Mouse (Mus musculus): ENCODE data around the gene Gpc4. TPM values are rescaled to one million over a fixed set of nuclear protein-coding genes. Genes with fewer than 3 reads are reported as not detected.

Gene Gpc4
- polyA plus RNA-seq, 1 experiment from 2014 or later, result 9.3 TPM

DNA sequence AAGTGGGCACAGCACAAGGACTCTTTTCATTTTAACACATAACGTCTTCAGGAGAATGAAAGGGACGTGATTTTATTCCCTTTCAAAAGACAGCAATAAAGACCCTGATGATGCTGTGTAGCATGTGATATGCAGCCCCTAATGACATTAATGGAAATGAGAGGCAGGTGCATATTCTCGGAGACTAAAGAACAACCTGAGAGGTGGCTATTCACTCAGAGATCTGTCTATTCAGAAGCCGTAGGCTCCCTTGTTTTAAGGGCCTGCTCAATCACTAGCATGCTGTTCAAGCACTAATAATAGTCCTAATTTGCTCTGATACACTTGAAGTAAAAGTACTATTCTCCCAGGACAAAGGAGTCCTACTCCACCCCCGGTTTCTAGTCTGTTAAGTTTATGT is 27.0 kb downstream of the Gpc4 start:
- Histone ChIP-seq H3K27ac (replicated peaks; ENCODE audit: low read depth, low read length) (no peak overlapping the region), H3K27me3 (ENCODE audit: control insufficient read depth, insufficient read depth, low read length) (no peaks in the 10 kb centered on the region), H3K9ac (replicated peaks; ENCODE audit: low read length) (no peak overlapping the region), H3K4me3 (replicated peaks; ENCODE audit: low read depth, low read length) (no peak overlapping the region), H3K4me2 (ENCODE audit: low read length) (no peak overlapping the region), H3K36me3 (ENCODE audit: control insufficient read depth, insufficient read depth, low read length) (no peaks in the 10 kb centered on the region), H3K4me1 (ENCODE audit: control insufficient read depth, insufficient read depth, low read length) (no peaks in the 10 kb centered on the region), H3K9me3 (ENCODE audit: control insufficient read depth, low read length) (no peaks in the 10 kb centered on the region)
- ATAC-seq (ENCODE audit: low FRiP score, low TSS enrichment), result no peak
- no peak for DNase-seq
- 50% methylated on average over 5 of the region's 5 CpGs for WGBS

DNA sequence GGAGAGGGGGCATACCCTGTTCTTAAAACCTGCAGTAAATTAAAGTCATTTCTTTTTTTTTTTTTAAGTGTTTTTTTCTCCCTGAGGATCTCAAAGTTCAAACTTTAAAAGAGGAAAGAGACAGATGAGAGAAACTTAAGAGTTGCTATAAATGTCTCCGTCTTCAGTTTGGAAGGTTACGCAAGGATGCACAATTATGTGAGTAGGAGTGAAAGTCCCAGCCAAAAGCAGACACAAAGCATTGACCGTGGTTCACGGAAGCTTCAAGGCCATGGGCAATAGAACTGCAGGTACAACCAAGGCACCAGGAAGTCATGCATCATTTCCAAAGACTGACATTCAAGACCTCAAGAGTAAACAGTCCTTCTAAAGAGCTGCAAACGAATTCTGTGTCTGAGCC is 28.5 kb downstream of the Gpc4 start:
- Histone ChIP-seq H3K27me3 (ENCODE audit: control insufficient read depth, insufficient read depth, low read length) (no peaks in the 10 kb centered on the region), H3K4me3 (replicated peaks; ENCODE audit: low read depth, low read length) (no peak overlapping the region), H3K9me3 (ENCODE audit: control insufficient read depth, low read length) (no peaks in the 10 kb centered on the region), H3K36me3 (ENCODE audit: control insufficient read depth, insufficient read depth, low read length) (no peaks in the 10 kb centered on the region), H3K4me1 (ENCODE audit: control insufficient read depth, insufficient read depth, low read length) (no peaks in the 10 kb centered on the region), H3K4me2 (ENCODE audit: low read length) (no peak overlapping the region), H3K27ac (replicated peaks; ENCODE audit: low read depth, low read length) (no peak overlapping the region), H3K9ac (replicated peaks; ENCODE audit: low read length) (no peak overlapping the region)
- ATAC-seq (ENCODE audit: low FRiP score, low TSS enrichment) (no peak), DNase-seq (no peak)
- WGBS, result 82% methylated on average over 5 of the region's 5 CpGs

DNA sequence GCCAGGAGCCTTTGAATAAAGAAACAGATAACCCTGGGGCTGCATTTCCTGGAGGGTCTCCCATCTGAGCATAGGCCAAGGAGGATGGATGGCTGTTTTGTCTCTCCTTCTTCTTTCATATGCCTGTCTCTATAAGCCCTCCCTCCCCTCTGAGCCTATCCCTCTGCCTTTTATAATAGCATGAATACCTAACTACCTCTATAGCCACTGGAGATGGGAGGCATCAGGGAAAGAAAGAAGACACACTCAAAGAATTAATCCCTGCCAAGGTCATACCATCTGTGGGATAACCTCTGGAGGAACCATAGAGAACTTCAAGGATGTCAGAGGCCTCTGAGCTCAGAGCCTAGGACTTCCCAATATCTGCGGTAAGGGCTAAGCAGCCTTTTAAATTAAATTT is 35.4 kb downstream of the Gpc4 start:
- DNase-seq (no peak), ATAC-seq (ENCODE audit: low FRiP score, low TSS enrichment) (no peak)
- H3K9ac ChIP-seq (replicated peaks; ENCODE audit: low read length), result no peak overlapping the region
- no peak overlapping the region for H3K4me2 ChIP-seq (ENCODE audit: low read length)
- no peaks in the 10 kb centered on the region for H3K36me3 ChIP-seq (ENCODE audit: control insufficient read depth, insufficient read depth, low read length)
- H3K4me3 ChIP-seq (replicated peaks; ENCODE audit: low read depth, low read length), result no peak overlapping the region
- H3K4me1 ChIP-seq (ENCODE audit: control insufficient read depth, insufficient read depth, low read length), result no peaks in the 10 kb centered on the region
- H3K27me3 ChIP-seq (ENCODE audit: control insufficient read depth, insufficient read depth, low read length), result no peaks in the 10 kb centered on the region
- H3K27ac ChIP-seq (replicated peaks; ENCODE audit: low read depth, low read length), result no peak overlapping the region
- WGBS, result 88% methylated on average over 1 of the region's 1 CpGs
- no peaks in the 10 kb centered on the region for H3K9me3 ChIP-seq (ENCODE audit: control insufficient read depth, low read length)

DNA sequence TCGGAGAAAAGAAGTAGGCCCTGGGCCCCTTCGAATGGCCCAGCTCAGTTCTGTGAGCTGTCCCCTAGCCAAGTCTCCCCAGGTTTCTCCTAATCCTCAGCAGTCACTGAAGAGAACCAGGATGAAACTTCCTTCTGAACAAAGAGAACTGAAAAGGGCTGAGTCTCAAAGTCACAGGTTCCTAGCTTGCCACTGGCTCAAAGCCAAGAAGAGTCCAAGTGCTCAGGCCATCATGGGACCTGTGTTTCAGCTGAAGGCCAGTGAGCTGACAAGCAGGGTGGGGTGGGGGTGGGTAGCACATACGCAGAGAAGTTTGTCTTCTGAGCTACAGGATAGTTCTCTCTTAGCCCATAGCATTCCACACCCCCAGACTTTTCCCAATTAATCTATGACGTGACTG is 36.3 kb downstream of the Gpc4 start:
- no peaks in the 10 kb centered on the region for H3K9me3 ChIP-seq (ENCODE audit: control insufficient read depth, low read length)
- no peak overlapping the region for H3K4me3 ChIP-seq (replicated peaks; ENCODE audit: low read depth, low read length)
- H3K4me2 ChIP-seq (ENCODE audit: low read length), result no peak overlapping the region
- ATAC-seq (ENCODE audit: low FRiP score, low TSS enrichment), result no peak
- H3K36me3 ChIP-seq (ENCODE audit: control insufficient read depth, insufficient read depth, low read length), result no peaks in the 10 kb centered on the region
- WGBS, result 76% methylated on average over 4 of the region's 4 CpGs
- no peak overlapping the region for H3K9ac ChIP-seq (replicated peaks; ENCODE audit: low read length)
- H3K27me3 ChIP-seq (ENCODE audit: control insufficient read depth, insufficient read depth, low read length), result no peaks in the 10 kb centered on the region
- no peak overlapping the region for H3K27ac ChIP-seq (replicated peaks; ENCODE audit: low read depth, low read length)
- no peaks in the 10 kb centered on the region for H3K4me1 ChIP-seq (ENCODE audit: control insufficient read depth, insufficient read depth, low read length)
- DNase-seq, result no peak

DNA sequence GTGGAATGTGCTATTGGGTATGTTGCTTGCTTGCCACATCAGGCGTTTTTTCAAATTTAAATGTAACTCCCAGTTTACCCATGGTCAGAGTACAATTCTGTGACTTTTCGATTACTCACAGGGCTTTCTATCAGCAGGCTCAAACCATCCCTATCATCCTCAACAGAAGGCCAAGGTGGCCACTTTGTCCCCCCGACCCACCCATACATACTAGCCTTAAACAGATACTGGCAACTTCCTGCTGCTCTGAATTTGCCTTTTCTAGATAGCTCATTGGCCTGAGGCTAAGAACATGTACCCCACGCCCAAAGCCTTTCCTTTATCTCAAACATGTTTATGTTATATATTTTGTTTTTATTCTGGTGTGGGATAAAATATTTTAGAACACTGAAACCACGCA is 51.4 kb downstream of the Gpc4 start:
- H3K27ac ChIP-seq (replicated peaks; ENCODE audit: low read depth, low read length), result no peak overlapping the region
- no peak for ATAC-seq (ENCODE audit: low FRiP score, low TSS enrichment)

DNA sequence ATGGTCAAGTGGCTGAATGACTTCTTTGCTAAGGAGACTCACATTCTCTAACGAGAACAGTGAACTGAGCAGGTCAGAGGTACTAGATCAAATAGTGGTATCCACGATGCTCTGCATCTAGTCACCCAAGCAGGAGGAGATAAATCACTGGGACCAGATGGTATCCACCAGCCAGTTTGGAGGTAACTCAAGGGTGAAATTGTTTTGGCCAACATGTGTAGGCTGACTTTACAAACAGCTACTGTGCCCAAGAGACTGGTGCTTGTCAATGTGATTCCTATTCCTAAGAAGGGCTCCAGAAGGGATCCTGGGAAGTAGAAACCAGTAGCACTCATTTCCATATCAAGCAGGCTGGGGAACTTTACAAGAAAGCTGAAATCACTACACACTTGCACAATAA is 55.4 kb downstream of the Gpc4 start:
- Histone ChIP-seq H3K4me2 (ENCODE audit: low read length) (no peak overlapping the region), H3K27ac (replicated peaks; ENCODE audit: low read depth, low read length) (no peak overlapping the region), H3K36me3 (ENCODE audit: control insufficient read depth, insufficient read depth, low read length) (no peaks in the 10 kb centered on the region), H3K9ac (replicated peaks; ENCODE audit: low read length) (no peak overlapping the region), H3K4me3 (replicated peaks; ENCODE audit: low read depth, low read length) (no peak overlapping the region), H3K4me1 (ENCODE audit: control insufficient read depth, insufficient read depth, low read length) (no peaks in the 10 kb centered on the region), H3K27me3 (ENCODE audit: control insufficient read depth, insufficient read depth, low read length) (no peaks in the 10 kb centered on the region), H3K9me3 (ENCODE audit: control insufficient read depth, low read length) (no peaks in the 10 kb centered on the region)
- ATAC-seq (ENCODE audit: low FRiP score, low TSS enrichment), result no peak
- DNase-seq, result no peak
- 45% methylated on average over 2 of the region's 2 CpGs for WGBS

More for the DNA sequence above, 51.4 kb downstream of the Gpc4 start:
- no peak overlapping the region for H3K4me3 ChIP-seq (replicated peaks; ENCODE audit: low read depth, low read length)
- WGBS, result 92% methylated on average over 5 of the region's 5 CpGs
- H3K4me2 ChIP-seq (ENCODE audit: low read length), result no peak overlapping the region
- no peaks in the 10 kb centered on the region for H3K27me3 ChIP-seq (ENCODE audit: control insufficient read depth, insufficient read depth, low read length)
- H3K9me3 ChIP-seq (ENCODE audit: control insufficient read depth, low read length), result no peaks in the 10 kb centered on the region
- H3K9ac ChIP-seq (replicated peaks; ENCODE audit: low read length), result no peak overlapping the region
- H3K36me3 ChIP-seq (ENCODE audit: control insufficient read depth, insufficient read depth, low read length), result no peaks in the 10 kb centered on the region
- no peak for DNase-seq
- H3K4me1 ChIP-seq (ENCODE audit: control insufficient read depth, insufficient read depth, low read length), result no peaks in the 10 kb centered on the region

DNA sequence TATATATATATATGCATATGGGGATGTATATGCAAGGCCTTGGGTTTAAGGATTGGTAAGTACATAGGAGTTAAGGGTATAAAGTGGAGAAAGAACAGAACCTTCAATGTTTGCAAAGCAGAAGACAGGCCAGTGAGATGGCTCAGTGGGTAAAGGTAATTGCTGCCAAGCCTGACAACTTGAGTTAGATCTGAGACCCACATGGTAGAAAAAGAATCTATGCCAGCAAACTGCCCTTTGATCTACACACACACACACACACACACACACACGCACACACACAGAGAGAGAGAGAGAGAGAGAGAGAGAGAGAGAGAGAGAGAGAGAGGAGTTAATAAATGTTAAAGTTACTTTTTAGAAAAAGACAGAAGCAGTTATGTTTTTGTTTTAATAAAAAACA is 56.1 kb downstream of the Gpc4 start:
- no peak for DNase-seq
- Histone ChIP-seq H3K27ac (replicated peaks; ENCODE audit: low read depth, low read length) (no peak overlapping the region), H3K9me3 (ENCODE audit: control insufficient read depth, low read length) (no peaks in the 10 kb centered on the region), H3K9ac (replicated peaks; ENCODE audit: low read length) (no peak overlapping the region), H3K36me3 (ENCODE audit: control insufficient read depth, insufficient read depth, low read length) (no peaks in the 10 kb centered on the region), H3K4me1 (ENCODE audit: control insufficient read depth, insufficient read depth, low read length) (no peaks in the 10 kb centered on the region), H3K4me3 (replicated peaks; ENCODE audit: low read depth, low read length) (no peak overlapping the region), H3K27me3 (ENCODE audit: control insufficient read depth, insufficient read depth, low read length) (no peaks in the 10 kb centered on the region), H3K4me2 (ENCODE audit: low read length) (no peak overlapping the region)
- no peak for ATAC-seq (ENCODE audit: low FRiP score, low TSS enrichment)
- 38% methylated on average over 1 of the region's 1 CpGs for WGBS

DNA sequence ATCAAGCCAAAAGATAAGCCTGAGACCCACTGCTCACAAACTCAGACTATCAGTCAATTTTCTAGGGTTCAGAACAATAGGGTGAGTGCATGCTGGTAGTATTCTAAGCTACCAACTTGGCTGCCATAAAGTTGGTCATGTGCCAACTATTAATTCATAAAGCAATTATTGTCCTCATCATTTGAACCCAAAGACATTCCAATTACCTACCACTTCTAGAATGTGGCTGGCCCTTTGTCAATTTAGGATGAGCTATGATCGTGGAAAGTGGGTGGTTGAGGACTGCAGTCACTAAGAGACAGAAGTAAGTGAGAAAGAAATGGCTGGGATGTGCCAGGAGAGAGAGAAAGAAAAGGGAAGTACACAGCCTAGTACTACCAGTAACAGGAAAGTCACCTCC is 61.3 kb downstream of the Gpc4 start:
- WGBS, result 76% methylated on average over 1 of the region's 1 CpGs
- no peak overlapping the region for H3K9ac ChIP-seq (replicated peaks; ENCODE audit: low read length)
- H3K27ac ChIP-seq (replicated peaks; ENCODE audit: low read depth, low read length), result no peak overlapping the region
- ATAC-seq (ENCODE audit: low FRiP score, low TSS enrichment) (no peak), DNase-seq (no peak)
- H3K4me1 ChIP-seq (ENCODE audit: control insufficient read depth, insufficient read depth, low read length), result no peaks in the 10 kb centered on the region
- no peaks in the 10 kb centered on the region for H3K27me3 ChIP-seq (ENCODE audit: control insufficient read depth, insufficient read depth, low read length)
- no peaks in the 10 kb centered on the region for H3K36me3 ChIP-seq (ENCODE audit: control insufficient read depth, insufficient read depth, low read length)
- H3K4me3 ChIP-seq (replicated peaks; ENCODE audit: low read depth, low read length), result no peak overlapping the region
- H3K4me2 ChIP-seq (ENCODE audit: low read length), result no peak overlapping the region
- H3K9me3 ChIP-seq (ENCODE audit: control insufficient read depth, low read length), result no peaks in the 10 kb centered on the region

DNA sequence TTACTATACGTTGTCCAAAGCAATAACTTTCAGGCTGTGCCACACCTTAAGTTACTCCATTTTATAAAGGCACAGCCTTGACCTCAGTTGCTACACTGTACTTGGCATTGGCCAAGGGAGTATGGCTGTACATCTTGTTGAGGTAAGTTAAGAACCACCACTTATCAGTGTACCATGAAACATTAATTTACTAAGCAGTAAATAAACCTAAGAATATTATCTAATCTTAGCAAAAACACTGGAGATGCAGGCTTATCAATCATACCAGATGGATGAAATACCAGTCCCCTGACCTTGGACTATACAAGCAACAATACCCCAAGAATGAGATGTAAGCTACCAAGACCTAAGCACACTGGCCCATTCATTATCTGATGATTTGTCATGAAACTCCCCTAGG is 63.1 kb downstream of the Gpc4 start:
- Histone ChIP-seq H3K9me3 (ENCODE audit: control insufficient read depth, low read length) (no peaks in the 10 kb centered on the region), H3K4me3 (replicated peaks; ENCODE audit: low read depth, low read length) (no peak overlapping the region), H3K36me3 (ENCODE audit: control insufficient read depth, insufficient read depth, low read length) (no peaks in the 10 kb centered on the region), H3K27me3 (ENCODE audit: control insufficient read depth, insufficient read depth, low read length) (no peaks in the 10 kb centered on the region), H3K4me2 (ENCODE audit: low read length) (no peak overlapping the region), H3K27ac (replicated peaks; ENCODE audit: low read depth, low read length) (no peak overlapping the region), H3K4me1 (ENCODE audit: control insufficient read depth, insufficient read depth, low read length) (no peaks in the 10 kb centered on the region), H3K9ac (replicated peaks; ENCODE audit: low read length) (no peak overlapping the region)
- ATAC-seq (ENCODE audit: low FRiP score, low TSS enrichment) (no peak), DNase-seq (no peak)
- 86% methylated on average over 1 of the region's 1 CpGs for WGBS
